ENCODE assay signal across 25 mouse cellular contexts in genomic region chr1:131281731-131282130, GRCm38 (mm10). TPM values are rescaled to one million over a fixed set of nuclear protein-coding genes. Genes with fewer than 3 reads are reported as not detected.
DNase-seq lines count a peak whose midpoint lies in the region; ATAC-seq and TF ChIP-seq lines count a peak whose summit lies in the region.
"Had no signal": no experiment of that assay in that cellular context is flagged by ENCODE, and none has a peak within 500 bp of the region (broad histone marks: within the 10 kb centered on the region; RNA-seq: fewer than 3 reads in every experiment).

No protein-coding gene starts in this region.

- no peak overlapping the region for H3K4me3 ChIP-seq in forebrain, embryonic 14.5 days (ENCODE audit: low read depth, low read length)
- H3K4me3 ChIP-seq in forebrain, postnatal 0 days (ENCODE audit: low read depth, low read length) = no peak overlapping the region
- H3K4me3 ChIP-seq in limb, embryonic 12.5 days (replicated peaks) = no peak overlapping the region
- no peak overlapping the region for H3K4me3 ChIP-seq in limb, embryonic 10.5 days
- no peak overlapping the region for H3K4me3 ChIP-seq in midbrain, embryonic 15.5 days
- H3K4me3 ChIP-seq in midbrain, embryonic 16.5 days (ENCODE audit: low read depth, low read length) = no peak overlapping the region
- H3K4me3 ChIP-seq: erythroblast, embryonic 14.5 days; layer of hippocampus, adult 2 months; left cerebral cortex, adult 2 months; liver, embryonic 13.5 days; midbrain, embryonic 10.5 days; stomach, embryonic 15.5 days had no signal

- H3K36me3 ChIP-seq in forebrain, embryonic 14.5 days (ENCODE audit: control insufficient read depth, insufficient read depth, low read length) = no peaks in the 10 kb centered on the region
- H3K36me3 ChIP-seq in forebrain, postnatal 0 days (ENCODE audit: insufficient read depth) = peaks cover 3% of the 10 kb centered on the region
- H3K36me3 ChIP-seq in limb, embryonic 12.5 days = peaks cover 3% of the 10 kb centered on the region; the same call in 1 of the 2 replicates
- H3K36me3 ChIP-seq in limb, embryonic 10.5 days = peaks cover 3% of the 10 kb centered on the region; the same call in 1 of the 2 replicates
- H3K36me3 ChIP-seq in midbrain, embryonic 15.5 days (replicated peaks) = 0 out of 2 replicates have a peak, but pooled peaks cover 2% of the 10 kb centered on the region
- no peaks in the 10 kb centered on the region for H3K36me3 ChIP-seq in midbrain, embryonic 16.5 days (ENCODE audit: control insufficient read depth, insufficient read depth, low read length)
- H3K36me3 ChIP-seq: stomach, embryonic 15.5 days had no signal

- H3K4me2 ChIP-seq in forebrain, embryonic 14.5 days (ENCODE audit: low read length) = no peak overlapping the region
- no peak overlapping the region for H3K4me2 ChIP-seq in forebrain, postnatal 0 days (ENCODE audit: low read depth)
- no peak overlapping the region for H3K4me2 ChIP-seq in limb, embryonic 12.5 days
- H3K4me2 ChIP-seq in midbrain, embryonic 15.5 days = no peak overlapping the region
- H3K4me2 ChIP-seq in midbrain, embryonic 16.5 days (ENCODE audit: low read length) = no peak overlapping the region
- H3K4me2 ChIP-seq: liver, embryonic 13.5 days; lung, embryonic 14.5 days; stomach, embryonic 15.5 days had no signal

- no peak overlapping the region for H3K27ac ChIP-seq in forebrain, embryonic 14.5 days (ENCODE audit: low read depth, low read length)
- no peak overlapping the region for H3K27ac ChIP-seq in forebrain, postnatal 0 days (ENCODE audit: low read depth, low read length)
- no peak overlapping the region for H3K27ac ChIP-seq in limb, embryonic 12.5 days
- H3K27ac ChIP-seq in limb, embryonic 10.5 days = no peak overlapping the region
- H3K27ac ChIP-seq in midbrain, embryonic 15.5 days = no peak overlapping the region
- no peak overlapping the region for H3K27ac ChIP-seq in midbrain, embryonic 16.5 days (ENCODE audit: low read length)
- H3K27ac ChIP-seq: layer of hippocampus, adult 2 months; left cerebral cortex, adult 2 months; liver, embryonic 13.5 days; midbrain, embryonic 10.5 days; stomach, embryonic 15.5 days had no signal

- TF ChIP-seq CTCF in forebrain, postnatal 0 days (IDR thresholded peaks at IDR 0.05; ENCODE audit: low read depth) = no peak

- no peak overlapping the region for H3K9ac ChIP-seq in forebrain, embryonic 14.5 days (ENCODE audit: low read length)
- no peak overlapping the region for H3K9ac ChIP-seq in forebrain, postnatal 0 days
- no peak overlapping the region for H3K9ac ChIP-seq in limb, embryonic 12.5 days (replicated peaks)
- H3K9ac ChIP-seq in midbrain, embryonic 15.5 days = no peak overlapping the region
- no peak overlapping the region for H3K9ac ChIP-seq in midbrain, embryonic 16.5 days (ENCODE audit: low read depth, low read length)
- H3K9ac ChIP-seq: liver, embryonic 13.5 days; lung, embryonic 14.5 days; stomach, embryonic 15.5 days had no signal

- ATAC-seq in forebrain, embryonic 14.5 days = 0 out of 2 replicates have a peak, but pooled peaks have one; percentile 40
- ATAC-seq in forebrain, postnatal 0 days = no peak
- ATAC-seq in limb, embryonic 12.5 days (ENCODE audit: insufficient number of reproducible peaks, insufficient read depth, low FRiP score, low TSS enrichment, low read depth) = peak; percentile 41; the same call in 1 of the 2 replicates
- ATAC-seq in midbrain, embryonic 15.5 days (replicated peaks) = 0 out of 2 replicates have a peak, but pooled peaks have one; percentile 8
- ATAC-seq in midbrain, embryonic 16.5 days = no peak

- DNase-seq in forebrain, embryonic 14.5 days (ENCODE audit: low spot score) = no peak
- DNase-seq in forebrain, postnatal 0 days = no peak
- DNase-seq in limb, embryonic 10.5 days (ENCODE audit: low spot score) = no peak
- no peak for DNase-seq in retina, embryonic 14.5 days (ENCODE audit: low spot score)
- DNase-seq: adrenal gland, adult 8-10 months; cerebellum, adult 2 months; cerebellum, postnatal 14 days; gastrocnemius, postnatal 14 days; heart, postnatal 14 days; kidney, adult 11 months; kidney, postnatal 14 days; liver, embryonic 13.5 days; lung, embryonic 14.5 days; retina, postnatal 1 day; right cerebral cortex, postnatal 14 days; thymus, postnatal 14 days had no signal

- H3K4me1 ChIP-seq in forebrain, embryonic 14.5 days (ENCODE audit: control insufficient read depth, insufficient read depth, low read length) = no peaks in the 10 kb centered on the region
- no peaks in the 10 kb centered on the region for H3K4me1 ChIP-seq in forebrain, postnatal 0 days (ENCODE audit: insufficient read depth)
- peaks cover 14% of the 10 kb centered on the region for H3K4me1 ChIP-seq in limb, embryonic 12.5 days (replicated peaks)
- peaks cover 22% of the 10 kb centered on the region for H3K4me1 ChIP-seq in limb, embryonic 10.5 days
- 0 out of 2 replicates have a peak, but pooled peaks cover 6% of the 10 kb centered on the region for H3K4me1 ChIP-seq in midbrain, embryonic 15.5 days
- H3K4me1 ChIP-seq in midbrain, embryonic 16.5 days (ENCODE audit: control insufficient read depth, insufficient read depth, low read length) = no peaks in the 10 kb centered on the region

- H3K27me3 ChIP-seq in forebrain, embryonic 14.5 days (replicated peaks; ENCODE audit: control insufficient read depth, insufficient read depth, low read length) = no peaks in the 10 kb centered on the region
- H3K27me3 ChIP-seq in forebrain, postnatal 0 days (ENCODE audit: insufficient read depth, low read length) = no peaks in the 10 kb centered on the region
- no peaks in the 10 kb centered on the region for H3K27me3 ChIP-seq in limb, embryonic 12.5 days
- no peaks in the 10 kb centered on the region for H3K27me3 ChIP-seq in limb, embryonic 10.5 days (ENCODE audit: low read depth, poor library complexity, severe bottlenecking)
- H3K27me3 ChIP-seq in midbrain, embryonic 15.5 days (replicated peaks) = no peaks in the 10 kb centered on the region
- H3K27me3 ChIP-seq in midbrain, embryonic 16.5 days (ENCODE audit: control insufficient read depth, insufficient read depth, low read depth, low read length) = no peaks in the 10 kb centered on the region
- H3K27me3 ChIP-seq: liver, embryonic 13.5 days; stomach, embryonic 15.5 days had no signal

- H3K9me3 ChIP-seq in forebrain, embryonic 14.5 days (replicated peaks; ENCODE audit: control insufficient read depth, low read length) = no peaks in the 10 kb centered on the region
- H3K9me3 ChIP-seq in forebrain, postnatal 0 days (ENCODE audit: low read length) = no peaks in the 10 kb centered on the region
- H3K9me3 ChIP-seq in limb, embryonic 12.5 days = no peaks in the 10 kb centered on the region
- H3K9me3 ChIP-seq in limb, embryonic 10.5 days (replicated peaks) = no peaks in the 10 kb centered on the region
- no peaks in the 10 kb centered on the region for H3K9me3 ChIP-seq in midbrain, embryonic 15.5 days
- no peaks in the 10 kb centered on the region for H3K9me3 ChIP-seq in midbrain, embryonic 16.5 days (replicated peaks; ENCODE audit: control insufficient read depth, low read length, poor library complexity, severe bottlenecking)
- H3K9me3 ChIP-seq: G1E; liver, embryonic 13.5 days; midbrain, embryonic 10.5 days; stomach, embryonic 15.5 days had no signal

- 57% methylated on average over 4 of the region's 4 CpGs for WGBS in forebrain, embryonic 14.5 days
- 45% methylated on average over 4 of the region's 4 CpGs for WGBS in forebrain, postnatal 0 days
- WGBS in limb, embryonic 12.5 days = 70% methylated on average over 4 of the region's 4 CpGs
- WGBS in limb, embryonic 10.5 days = 77% methylated on average over 4 of the region's 4 CpGs
- 54% methylated on average over 4 of the region's 4 CpGs for WGBS in midbrain, embryonic 15.5 days
- 54% methylated on average over 4 of the region's 4 CpGs for WGBS in midbrain, embryonic 16.5 days

RNA-seq across cellular contexts. Expression of gene Ikbke, which starts 2.3 kb away (rescaled TPM):
- 0.29 and 0.72 TPM in 2 replicates for polyA plus RNA-seq in forebrain, embryonic 14.5 days (2014; fragmentation: Nextera tagmentation; extraction: Ambion mirVana)
- 1.9 and 2.6 TPM in 2 replicates for total RNA-seq in forebrain, postnatal 0 days (2014; rRNA removed)
- 0.65 and 0.73 TPM in 2 replicates for polyA plus RNA-seq in forebrain, postnatal 0 days (2015; fragmentation: Nextera tagmentation; extraction: Ambion mirVana)
- 2.3 and 2.8 TPM in 2 replicates for polyA plus RNA-seq in limb, embryonic 12.5 days (2016; fragmentation: Nextera tagmentation; extraction: Ambion mirVana)
- polyA plus RNA-seq in limb, embryonic 10.5 days (2016; fragmentation: Nextera tagmentation; extraction: Ambion mirVana) = 1.3 TPM in 2 replicates
- polyA plus RNA-seq in midbrain, embryonic 15.5 days (2015; fragmentation: Nextera tagmentation; extraction: Ambion mirVana) = 0.83 and 0.92 TPM in 2 replicates
- polyA plus RNA-seq in midbrain, embryonic 16.5 days (2015; fragmentation: Nextera tagmentation; extraction: Ambion mirVana) = 0.73 and 0.77 TPM in 2 replicates
- polyA plus RNA-seq: erythroblast, embryonic 14.5 days had no signal

RNA-seq across cellular contexts. Expression of gene Rassf5, which starts 36.7 kb away (rescaled TPM):
- 1.0 and 1.2 TPM in 2 replicates for polyA plus RNA-seq in forebrain, embryonic 14.5 days (2014; fragmentation: Nextera tagmentation; extraction: Ambion mirVana)
- total RNA-seq in forebrain, postnatal 0 days (2014; rRNA removed) = 2.2 and 6.7 TPM in 2 replicates
- polyA plus RNA-seq in forebrain, postnatal 0 days (2015; fragmentation: Nextera tagmentation; extraction: Ambion mirVana) = 1.6 and 2.7 TPM in 2 replicates
- polyA plus RNA-seq in limb, embryonic 12.5 days (2016; fragmentation: Nextera tagmentation; extraction: Ambion mirVana) = 1.3 and 1.5 TPM in 2 replicates
- 1.2 and 1.3 TPM in 2 replicates for polyA plus RNA-seq in limb, embryonic 10.5 days (2016; fragmentation: Nextera tagmentation; extraction: Ambion mirVana)
- polyA plus RNA-seq in midbrain, embryonic 15.5 days (2015; fragmentation: Nextera tagmentation; extraction: Ambion mirVana) = 3.2 and 3.6 TPM in 2 replicates
- polyA plus RNA-seq in midbrain, embryonic 16.5 days (2015; fragmentation: Nextera tagmentation; extraction: Ambion mirVana) = 3.4 and 4.0 TPM in 2 replicates
- polyA plus RNA-seq: erythroblast, embryonic 14.5 days had no signal

Comparison
In these comparisons a context has a peak if more than half of its experiments do, and no peak if none do; other contexts are left out.
1. ATAC-seq: peak in forebrain, embryonic 14.5 days (single experiment), limb, embryonic 12.5 days (single experiment) and midbrain, embryonic 15.5 days (single experiment); none in forebrain, postnatal 0 days (single experiment) and midbrain, embryonic 16.5 days (single experiment).